In genomic region chr7:45212356-45212755, GRCm38 (mm10) we compare ENCODE assay signal across 18 mouse cellular contexts. TPM values are rescaled to one million over a fixed set of nuclear protein-coding genes. Genes with fewer than 3 reads are reported as not detected.
DNase-seq lines count a peak whose midpoint lies in the region; ATAC-seq lines count a peak whose summit lies in the region.
"Had no signal": no experiment of that assay in that cellular context is flagged by ENCODE, and none has a peak within 500 bp of the region (broad histone marks: within the 10 kb centered on the region; RNA-seq: fewer than 3 reads in every experiment).

No protein-coding gene starts in this region.

- ATAC-seq in neural tube, embryonic 13.5 days (ENCODE audit: low read depth): no peak
- no peak for ATAC-seq in limb, embryonic 12.5 days (ENCODE audit: insufficient number of reproducible peaks, insufficient read depth, low FRiP score, low TSS enrichment, low read depth)
- no peak for ATAC-seq in stomach, embryonic 15.5 days (ENCODE audit: insufficient read depth, low FRiP score, low read depth)
- ATAC-seq: midbrain, embryonic 15.5 days had no signal

- no peak overlapping the region for H3K27ac ChIP-seq in heart, embryonic 10.5 days
- no peak overlapping the region for H3K27ac ChIP-seq in neural tube, embryonic 13.5 days (replicated peaks)
- no peak overlapping the region for H3K27ac ChIP-seq in limb, embryonic 12.5 days
- H3K27ac ChIP-seq in stomach, embryonic 15.5 days: no peak overlapping the region
- H3K27ac ChIP-seq: left cerebral cortex, adult 2 months; macrophage; midbrain, embryonic 15.5 days had no signal

- H3K4me1 ChIP-seq in heart, embryonic 10.5 days: peaks cover 31% of the 10 kb centered on the region
- peaks cover 31% of the 10 kb centered on the region for H3K4me1 ChIP-seq in neural tube, embryonic 13.5 days (replicated peaks)
- peaks cover 9% of the 10 kb centered on the region for H3K4me1 ChIP-seq in limb, embryonic 12.5 days (replicated peaks)
- peaks cover 14% of the 10 kb centered on the region for H3K4me1 ChIP-seq in stomach, embryonic 15.5 days

- peaks cover 35% of the 10 kb centered on the region for H3K27me3 ChIP-seq in heart, embryonic 10.5 days (ENCODE audit: insufficient read depth, poor library complexity, severe bottlenecking)
- peaks cover 39% of the 10 kb centered on the region for H3K27me3 ChIP-seq in neural tube, embryonic 13.5 days
- peaks cover 35% of the 10 kb centered on the region for H3K27me3 ChIP-seq in limb, embryonic 12.5 days
- H3K27me3 ChIP-seq in stomach, embryonic 15.5 days (replicated peaks): peaks cover 24% of the 10 kb centered on the region

- WGBS in heart, embryonic 10.5 days: 72% methylated on average over 7 of the region's 7 CpGs
- 72% methylated on average over 7 of the region's 7 CpGs for WGBS in neural tube, embryonic 13.5 days
- WGBS in limb, embryonic 12.5 days: 75% methylated on average over 7 of the region's 7 CpGs
- 70% methylated on average over 7 of the region's 7 CpGs for WGBS in stomach, embryonic 15.5 days

- H3K9me3 ChIP-seq in heart, embryonic 10.5 days: no peaks in the 10 kb centered on the region
- no peaks in the 10 kb centered on the region for H3K9me3 ChIP-seq in neural tube, embryonic 13.5 days
- H3K9me3 ChIP-seq in limb, embryonic 12.5 days: 0 out of 2 replicates have a peak, but pooled peaks cover 4% of the 10 kb centered on the region
- no peaks in the 10 kb centered on the region for H3K9me3 ChIP-seq in stomach, embryonic 15.5 days
- H3K9me3 ChIP-seq: G1E; midbrain, embryonic 15.5 days had no signal

- intact Hi-C loops in heart, postnatal 25 days (cut with DNase I): no loop called here

- H3K4me3 ChIP-seq in heart, embryonic 10.5 days: peak overlapping the region; percentile 45; the same call in 1 of the 2 replicates
- no peak overlapping the region for H3K4me3 ChIP-seq in neural tube, embryonic 13.5 days
- 0 out of 2 replicates have a peak overlapping the region, but pooled peaks have one; percentile 19 for H3K4me3 ChIP-seq in limb, embryonic 12.5 days (replicated peaks)
- peak overlapping the region; percentile 6; the same call in 1 of the 2 replicates for H3K4me3 ChIP-seq in stomach, embryonic 15.5 days (replicated peaks)

- H3K4me2 ChIP-seq in neural tube, embryonic 13.5 days: peak overlapping the region; percentile 31; the same call in 1 of the 2 replicates
- peak overlapping the region; percentile 34; the same call in 1 of the 2 replicates for H3K4me2 ChIP-seq in limb, embryonic 12.5 days
- peak overlapping the region; percentile 51 for H3K4me2 ChIP-seq in stomach, embryonic 15.5 days

- peaks cover 3% of the 10 kb centered on the region for H3K36me3 ChIP-seq in heart, embryonic 10.5 days
- H3K36me3 ChIP-seq in neural tube, embryonic 13.5 days: no peaks in the 10 kb centered on the region
- peaks cover 3% of the 10 kb centered on the region for H3K36me3 ChIP-seq in limb, embryonic 12.5 days
- no peaks in the 10 kb centered on the region for H3K36me3 ChIP-seq in stomach, embryonic 15.5 days
- H3K36me3 ChIP-seq: G1E; midbrain, embryonic 15.5 days had no signal

- H3K9ac ChIP-seq in neural tube, embryonic 13.5 days: no peak overlapping the region
- H3K9ac ChIP-seq in limb, embryonic 12.5 days (replicated peaks): no peak overlapping the region
- no peak overlapping the region for H3K9ac ChIP-seq in stomach, embryonic 15.5 days
- H3K9ac ChIP-seq: midbrain, embryonic 15.5 days had no signal

- no peak for DNase-seq in heart, embryonic 10.5 days (ENCODE audit: low spot score)
- no peak for DNase-seq in heart, postnatal 25 days (ENCODE audit: low spot score)
- DNase-seq in neural tube, embryonic 10.5 days (ENCODE audit: extremely low spot score, low spot score): no peak
- DNase-seq in layer of hippocampus, postnatal 10 days (ENCODE audit: low spot score in 2 of 2): no peak
- no peak for DNase-seq in layer of hippocampus, postnatal 25 days (ENCODE audit: extremely low spot score in 1 of 2, low spot score in 1 of 2)
- DNase-seq: adrenal gland, postnatal 36 days; cerebellum, postnatal 36 days; gastrocnemius, postnatal 25 days; kidney, postnatal 14 days; lung, adult 2 months had no signal

RNA-seq across cellular contexts. Expression of gene Dkkl1, which starts 0.4 kb away (rescaled TPM):
- 1.2 and 1.9 TPM in 2 replicates for polyA plus RNA-seq in heart, embryonic 10.5 days (2016; fragmentation: Nextera tagmentation; extraction: Ambion mirVana)
- not detected for total RNA-seq in heart, postnatal 25 days (2021)
- 14.6 and 19.8 TPM in 2 replicates for polyA plus RNA-seq in neural tube, embryonic 13.5 days (2015; fragmentation: Nextera tagmentation; extraction: Ambion mirVana)
- polyA plus RNA-seq in limb, embryonic 12.5 days (2016; fragmentation: Nextera tagmentation; extraction: Ambion mirVana): 0.80 and 1.2 TPM in 2 replicates
- 1.1 and 1.4 TPM in 2 replicates for polyA plus RNA-seq in stomach, embryonic 15.5 days (2015; fragmentation: Nextera tagmentation; extraction: Ambion mirVana)
- 10 to 100 TPM in 1 of 2 experiments, 1 to 10 TPM in 1; 8.3 to 10.7 TPM for total RNA-seq in layer of hippocampus, postnatal 10 days (2021)
- total RNA-seq in layer of hippocampus, postnatal 25 days (2021): 1 to 10 TPM; 1.2 to 2.4 TPM
- total RNA-seq: adrenal gland, postnatal 36 days; gastrocnemius, postnatal 25 days had no signal
- polyA plus RNA-seq: G1E, macrophage had no signal

RNA-seq across cellular contexts. Expression of gene Tead2, which starts 3.2 kb away (rescaled TPM):
- 161 and 210 TPM in 2 replicates for polyA plus RNA-seq in heart, embryonic 10.5 days (2016; fragmentation: Nextera tagmentation; extraction: Ambion mirVana)
- 10 to 100 TPM in 1 of 2 experiments, 1 to 10 TPM in 1; 7.0 to 12.0 TPM for total RNA-seq in heart, postnatal 25 days (2021)
- 65.9 and 85.5 TPM in 2 replicates for polyA plus RNA-seq in neural tube, embryonic 13.5 days (2015; fragmentation: Nextera tagmentation; extraction: Ambion mirVana)
- 316 and 326 TPM in 2 replicates for polyA plus RNA-seq in limb, embryonic 12.5 days (2016; fragmentation: Nextera tagmentation; extraction: Ambion mirVana)
- polyA plus RNA-seq in stomach, embryonic 15.5 days (2015; fragmentation: Nextera tagmentation; extraction: Ambion mirVana): 123 and 141 TPM in 2 replicates
- total RNA-seq in layer of hippocampus, postnatal 10 days (2021): 10 to 100 TPM; 12.5 to 13.7 TPM
- 1 to 10 TPM; 4.7 to 5.5 TPM for total RNA-seq in layer of hippocampus, postnatal 25 days (2021)
- polyA plus RNA-seq: G1E, macrophage had no signal

RNA-seq across cellular contexts. Expression of gene Ccdc155, which starts 7.7 kb away (rescaled TPM):
- polyA plus RNA-seq in heart, embryonic 10.5 days (2016; fragmentation: Nextera tagmentation; extraction: Ambion mirVana): 0.69 and 0.88 TPM in 2 replicates
- total RNA-seq in heart, postnatal 25 days (2021): not detected
- 0.29 and 0.45 TPM in 2 replicates for polyA plus RNA-seq in neural tube, embryonic 13.5 days (2015; fragmentation: Nextera tagmentation; extraction: Ambion mirVana)
- polyA plus RNA-seq in limb, embryonic 12.5 days (2016; fragmentation: Nextera tagmentation; extraction: Ambion mirVana): 1.0 and 1.7 TPM in 2 replicates
- 0.55 and 0.64 TPM in 2 replicates for polyA plus RNA-seq in stomach, embryonic 15.5 days (2015; fragmentation: Nextera tagmentation; extraction: Ambion mirVana)
- 1 to 10 TPM; 2.2 to 2.9 TPM for total RNA-seq in layer of hippocampus, postnatal 10 days (2021)
- 1 to 10 TPM; 2.4 to 2.9 TPM for total RNA-seq in layer of hippocampus, postnatal 25 days (2021)
- total RNA-seq: adrenal gland, postnatal 36 days; G1E had no signal
- polyA plus RNA-seq: G1E, macrophage had no signal

RNA-seq across cellular contexts. Expression of gene Cd37, which starts 26.6 kb away (rescaled TPM):
- 1.5 and 2.3 TPM in 2 replicates for polyA plus RNA-seq in heart, embryonic 10.5 days (2016; fragmentation: Nextera tagmentation; extraction: Ambion mirVana)
- 1 to 10 TPM; 2.9 to 3.2 TPM for total RNA-seq in heart, postnatal 25 days (2021)
- 1.5 and 1.8 TPM in 2 replicates for polyA plus RNA-seq in neural tube, embryonic 13.5 days (2015; fragmentation: Nextera tagmentation; extraction: Ambion mirVana)
- polyA plus RNA-seq in limb, embryonic 12.5 days (2016; fragmentation: Nextera tagmentation; extraction: Ambion mirVana): 1.6 TPM in 2 replicates
- polyA plus RNA-seq in stomach, embryonic 15.5 days (2015; fragmentation: Nextera tagmentation; extraction: Ambion mirVana): 4.2 and 7.1 TPM in 2 replicates
- total RNA-seq in layer of hippocampus, postnatal 10 days (2021): 1 to 10 TPM; 4.6 to 5.0 TPM
- total RNA-seq in layer of hippocampus, postnatal 25 days (2021): 1 to 10 TPM; 3.1 to 5.7 TPM

RNA-seq across cellular contexts. Expression of gene Slc6a16, which starts 28.5 kb away (rescaled TPM):
- 0.50 and 0.83 TPM in 2 replicates for polyA plus RNA-seq in heart, embryonic 10.5 days (2016; fragmentation: Nextera tagmentation; extraction: Ambion mirVana)
- not detected for total RNA-seq in heart, postnatal 25 days (2021)
- 0.18 and 0.27 TPM in 2 replicates for polyA plus RNA-seq in neural tube, embryonic 13.5 days (2015; fragmentation: Nextera tagmentation; extraction: Ambion mirVana)
- polyA plus RNA-seq in limb, embryonic 12.5 days (2016; fragmentation: Nextera tagmentation; extraction: Ambion mirVana): 0.18 and 0.42 TPM in 2 replicates
- not detected in 2 replicates for polyA plus RNA-seq in stomach, embryonic 15.5 days (2015; fragmentation: Nextera tagmentation; extraction: Ambion mirVana)
- 1 to 10 TPM; 1.0 to 1.2 TPM for total RNA-seq in layer of hippocampus, postnatal 10 days (2021)
- 1 to 10 TPM; 1.6 to 2.2 TPM for total RNA-seq in layer of hippocampus, postnatal 25 days (2021)
- total RNA-seq: adrenal gland, postnatal 36 days; gastrocnemius, postnatal 25 days had no signal
- polyA plus RNA-seq: erythroblast, embryonic 14.5 days; G1E; macrophage had no signal
